Mouse (Mus musculus): ENCODE data around the gene Gm6121. TPM values are rescaled to one million over a fixed set of nuclear protein-coding genes. Genes with fewer than 3 reads are reported as not detected.
"Not testable (repeated sequence)": the region's sequence is repeated elsewhere in the genome, so short reads cannot be mapped to it uniquely, and the experiment has no call there.

Gene Gm6121
- not detected in 2 replicates for total RNA-seq (2017)

DNA sequence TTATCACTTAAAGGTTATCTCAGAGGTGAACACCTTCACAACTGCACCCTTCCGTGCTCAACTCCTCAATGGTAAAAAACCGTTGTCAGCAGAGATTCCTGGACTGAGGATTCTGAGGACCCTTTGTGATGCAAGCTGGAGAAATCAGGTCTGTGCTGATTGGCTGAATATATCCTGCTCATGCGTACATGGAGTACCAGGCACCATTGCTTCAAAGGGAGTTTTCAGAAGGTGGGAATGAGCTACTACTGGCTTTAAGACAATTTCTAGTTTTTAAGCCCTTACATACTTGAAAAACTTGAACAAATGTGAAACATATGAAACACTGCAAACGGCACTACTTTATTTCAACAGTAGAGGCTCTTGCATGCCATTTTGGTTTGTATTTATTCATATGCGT is at the start of gene Gm6121:
TSS of gene Gm6121 (minus strand) at position 101 of the 400 bp plus-strand sequence.
- ATAC-seq (ENCODE audit: extremely low read depth, insufficient number of reproducible peaks, low FRiP score, poor library complexity, severe bottlenecking): not testable (repeated sequence)

Other genes starting within 250 kb of the Gm6121 start
- gene Gm14525, start 233.1 kb downstream of the Gm6121 start, total RNA-seq (2017): not detected in 2 replicates

Measured in neutrophil, adult 5-6 weeks (primary cell).